Mouse (Mus musculus): ENCODE results near the gene Myo18a.

- TF ChIP-seq POLR2A (IDR thresholded peaks at IDR 0.05; ENCODE audit: borderline replicate concordance, extremely low read depth, low read depth, low read length) (no peak), CTCF (IDR thresholded peaks at IDR 0.05; ENCODE audit: insufficient read depth, low read length) (no peak)
Measured at GRCm38 (mm10) chr11:77783211-77783746, 20.2 kb downstream of the Myo18a start.

Data from lung, adult 2 months (tissue).